Mouse (Mus musculus): ENCODE data around the gene Bloc1s1. TPM values are rescaled to one million over a fixed set of nuclear protein-coding genes. Genes with fewer than 3 reads are reported as not detected.
A peak's percentile ranks its signal among the peaks of the same experiment; 100 is the strongest.

The Bloc1s1 gene
- polyA plus RNA-seq, 1 experiment from 2014 or later: 196 TPM

DNA sequence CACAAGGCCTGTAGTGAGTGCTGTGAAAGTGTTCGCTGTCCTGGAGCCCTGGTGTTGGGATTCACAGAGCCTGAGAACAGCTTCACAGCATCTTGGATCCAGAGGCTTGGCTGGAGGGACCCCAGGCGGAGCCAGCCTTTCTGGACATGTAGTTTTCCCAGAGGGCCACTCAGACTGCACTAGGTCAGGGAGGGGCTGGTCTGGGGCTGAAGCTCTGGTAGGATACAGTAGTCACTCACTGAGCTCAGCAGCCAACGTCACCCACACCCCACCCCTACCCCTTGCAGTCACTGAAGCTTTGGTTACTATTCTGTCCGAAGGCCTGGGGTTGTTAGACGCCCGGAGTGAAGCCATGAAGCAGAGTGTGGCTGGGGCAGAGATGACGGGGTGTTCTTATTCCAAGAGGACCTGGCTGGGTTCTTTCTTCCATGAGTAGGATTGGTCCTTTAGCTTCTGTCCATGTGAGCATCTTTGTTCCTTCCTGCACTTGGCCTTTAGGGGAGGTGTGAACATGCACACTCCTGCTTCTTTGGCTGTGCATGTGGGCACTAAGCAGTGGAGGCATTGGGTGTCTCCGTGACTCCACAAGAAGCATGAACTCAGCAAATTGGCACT is 12.1 kb upstream of the Bloc1s1 start:
- Histone ChIP-seq H3K9ac (replicated peaks; ENCODE audit: low read length) (no peak overlapping the region), H3K27ac (replicated peaks; ENCODE audit: low read depth, low read length) (no peak overlapping the region), H3K27me3 (ENCODE audit: control insufficient read depth, insufficient read depth, low read length) (peaks cover 28% of the 10 kb centered on the region), H3K4me1 (ENCODE audit: control insufficient read depth, insufficient read depth, low read length) (no peaks in the 10 kb centered on the region; the same call in 1 of the 2 replicates), H3K36me3 (replicated peaks; ENCODE audit: control insufficient read depth, insufficient read depth, low read depth, low read length) (no peaks in the 10 kb centered on the region), H3K4me2 (ENCODE audit: low read depth, low read length) (no peak overlapping the region), H3K9me3 (replicated peaks; ENCODE audit: control insufficient read depth, low read length) (no peaks in the 10 kb centered on the region), H3K4me3 (ENCODE audit: low read depth, low read length) (no peak overlapping the region)
- WGBS: 66% methylated on average over 8 of the region's 8 CpGs
- DNase-seq (ENCODE audit: low spot score): no peak
- ATAC-seq (replicated peaks; ENCODE audit: insufficient number of reproducible peaks, low FRiP score, low TSS enrichment, low read depth): no peak

DNA sequence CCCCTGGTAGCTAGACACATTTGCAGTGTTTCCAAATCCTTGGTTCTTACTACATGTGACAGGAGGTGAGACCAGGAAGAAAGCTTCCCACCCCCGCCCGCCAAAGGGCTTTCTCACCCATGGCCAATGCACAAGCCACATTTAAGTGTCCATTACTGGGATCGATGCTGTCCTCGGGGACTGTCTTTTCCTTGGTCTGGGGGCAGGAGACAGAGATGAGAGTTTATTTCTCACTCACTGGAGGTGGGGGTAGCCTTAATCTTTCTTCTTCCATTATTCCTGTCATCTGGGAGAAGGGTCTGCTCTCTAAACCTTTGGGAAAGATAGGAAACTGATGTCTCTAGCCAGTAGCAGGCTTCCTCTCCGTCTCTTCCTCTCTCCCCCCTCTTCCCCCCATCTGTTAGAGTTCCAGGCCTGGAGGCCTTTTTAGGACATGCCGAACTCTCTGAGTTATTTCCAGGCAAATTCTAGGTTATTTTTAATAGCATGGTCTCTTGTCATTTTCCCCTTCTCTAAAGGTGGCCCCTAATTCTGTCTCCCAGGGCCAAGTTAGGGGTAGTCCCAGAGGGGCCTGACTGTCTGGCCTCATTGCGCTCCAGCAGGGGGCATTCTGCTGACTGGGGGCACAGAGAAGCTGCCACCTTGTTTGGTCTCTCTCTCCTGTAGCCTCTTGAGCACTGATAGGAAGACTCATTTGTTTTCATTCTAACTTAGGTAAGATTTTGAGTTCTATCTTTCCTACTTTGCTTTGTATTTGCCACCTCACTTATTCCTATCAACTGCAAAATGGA is 11.4 kb upstream of the Bloc1s1 start:
- H3K4me1 ChIP-seq (ENCODE audit: control insufficient read depth, insufficient read depth, low read length): no peaks in the 10 kb centered on the region; the same call in 1 of the 2 replicates
- no peak overlapping the region for H3K27ac ChIP-seq (replicated peaks; ENCODE audit: low read depth, low read length)
- peaks cover 28% of the 10 kb centered on the region for H3K27me3 ChIP-seq (ENCODE audit: control insufficient read depth, insufficient read depth, low read length)
- no peaks in the 10 kb centered on the region for H3K36me3 ChIP-seq (replicated peaks; ENCODE audit: control insufficient read depth, insufficient read depth, low read depth, low read length)
- no peak for DNase-seq (ENCODE audit: low spot score)
- no peak overlapping the region for H3K4me3 ChIP-seq (ENCODE audit: low read depth, low read length)
- H3K9ac ChIP-seq (replicated peaks; ENCODE audit: low read length): no peak overlapping the region
- WGBS: 60% methylated on average over 7 of the region's 7 CpGs
- H3K9me3 ChIP-seq (replicated peaks; ENCODE audit: control insufficient read depth, low read length): no peaks in the 10 kb centered on the region
- ATAC-seq (replicated peaks; ENCODE audit: insufficient number of reproducible peaks, low FRiP score, low TSS enrichment, low read depth): no peak
- H3K4me2 ChIP-seq (ENCODE audit: low read depth, low read length): no peak overlapping the region

DNA sequence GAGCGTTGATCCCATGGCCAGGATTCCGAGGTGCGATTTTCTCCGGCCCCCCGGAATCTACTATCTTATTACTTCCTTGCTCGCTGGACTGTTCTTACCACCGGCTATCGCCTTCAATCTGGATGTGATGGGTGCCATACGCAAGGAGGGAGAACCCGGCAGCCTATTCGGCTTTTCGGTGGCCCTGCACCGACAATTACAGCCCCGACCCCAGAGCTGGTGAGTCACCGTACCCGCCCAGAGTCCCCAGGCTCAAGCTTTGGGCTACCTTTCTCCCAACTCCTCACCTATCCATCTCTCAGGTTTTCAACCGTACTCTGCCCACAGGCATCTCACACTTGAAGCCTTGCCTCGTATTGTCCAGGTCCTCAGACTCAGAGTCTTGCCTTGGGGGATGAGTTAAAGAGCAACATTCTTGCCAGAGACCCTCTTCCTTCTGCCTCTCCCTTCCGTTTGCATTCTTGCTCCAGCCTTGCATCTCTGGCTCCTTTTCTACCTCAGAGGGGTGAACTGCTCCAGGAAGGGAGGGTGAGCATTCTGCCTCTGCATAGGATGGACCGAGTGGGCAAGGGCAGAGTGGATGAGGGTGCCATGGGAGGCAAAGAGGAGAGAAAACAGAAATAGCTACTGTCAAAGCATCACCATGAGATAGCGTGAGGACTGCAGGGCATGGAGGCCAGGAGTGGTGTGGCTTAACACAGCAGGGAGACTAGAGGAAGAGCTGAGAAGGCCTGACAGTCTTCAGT is 10.3 kb upstream of the Bloc1s1 start:
- ATAC-seq (replicated peaks; ENCODE audit: insufficient number of reproducible peaks, low FRiP score, low TSS enrichment, low read depth) (no peak), DNase-seq (ENCODE audit: low spot score) (peak; percentile 17)
- H3K27ac ChIP-seq (replicated peaks; ENCODE audit: low read depth, low read length): no peak overlapping the region
- H3K9me3 ChIP-seq (replicated peaks; ENCODE audit: control insufficient read depth, low read length): no peaks in the 10 kb centered on the region
- peaks cover 28% of the 10 kb centered on the region for H3K27me3 ChIP-seq (ENCODE audit: control insufficient read depth, insufficient read depth, low read length)
- 3% methylated on average over 21 of the region's 21 CpGs for WGBS
- H3K36me3 ChIP-seq (replicated peaks; ENCODE audit: control insufficient read depth, insufficient read depth, low read depth, low read length): no peaks in the 10 kb centered on the region
- peak overlapping the region; percentile 39 for H3K4me3 ChIP-seq (ENCODE audit: low read depth, low read length)
- H3K9ac ChIP-seq (replicated peaks; ENCODE audit: low read length): peak overlapping the region; percentile 13; the same call in 1 of the 2 replicates
- H3K4me1 ChIP-seq (ENCODE audit: control insufficient read depth, insufficient read depth, low read length): no peaks in the 10 kb centered on the region; the same call in 1 of the 2 replicates
- peak overlapping the region; percentile 69 for H3K4me2 ChIP-seq (ENCODE audit: low read depth, low read length)

DNA sequence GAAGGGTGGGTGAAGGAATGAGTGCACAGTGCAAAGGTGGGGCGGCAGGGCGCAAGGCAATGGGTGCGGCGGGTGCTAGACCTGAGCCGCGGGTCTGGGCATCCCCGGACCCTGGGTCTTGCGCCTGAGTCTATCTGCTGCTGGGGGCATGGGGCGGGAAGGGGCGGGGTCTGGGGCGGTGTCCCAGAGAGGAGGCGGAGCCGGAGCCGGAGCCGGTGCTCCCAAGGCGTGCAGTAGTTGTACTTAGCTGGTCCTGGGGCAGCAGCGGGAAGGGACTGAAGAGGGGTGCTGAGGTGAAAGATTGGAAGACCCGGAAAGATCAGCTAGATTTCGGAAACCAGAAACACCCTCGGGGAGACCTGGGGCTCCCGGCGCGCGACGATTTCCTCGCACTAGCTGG is 9.7 kb upstream of the Bloc1s1 start, which contains the start of gene Itga7:
Gene Itga7 (plus strand): TSS at position 245 of the 400 bp plus-strand sequence.
- no peaks in the 10 kb centered on the region for H3K36me3 ChIP-seq (replicated peaks; ENCODE audit: control insufficient read depth, insufficient read depth, low read depth, low read length)
- ATAC-seq (replicated peaks; ENCODE audit: insufficient number of reproducible peaks, low FRiP score, low TSS enrichment, low read depth) (peak; percentile 72), DNase-seq (ENCODE audit: low spot score) (peak; percentile 68)
- peaks cover 26% of the 10 kb centered on the region for H3K27me3 ChIP-seq (ENCODE audit: control insufficient read depth, insufficient read depth, low read length)
- H3K4me1 ChIP-seq (ENCODE audit: control insufficient read depth, insufficient read depth, low read length): no peaks in the 10 kb centered on the region; the same call in 1 of the 2 replicates
- no peaks in the 10 kb centered on the region for H3K9me3 ChIP-seq (replicated peaks; ENCODE audit: control insufficient read depth, low read length)
- peak within 1 kb of the TSS; percentile 39 for H3K4me3 ChIP-seq (ENCODE audit: low read depth, low read length)
- H3K27ac ChIP-seq (replicated peaks; ENCODE audit: low read depth, low read length): no peak within 1 kb of the TSS
- WGBS: 2% methylated on average over 26 of the region's 26 CpGs
- peak within 1 kb of the TSS; percentile 13; the same call in 1 of the 2 replicates for H3K9ac ChIP-seq (replicated peaks; ENCODE audit: low read length)
- peak within 1 kb of the TSS; percentile 69 for H3K4me2 ChIP-seq (ENCODE audit: low read depth, low read length)

DNA sequence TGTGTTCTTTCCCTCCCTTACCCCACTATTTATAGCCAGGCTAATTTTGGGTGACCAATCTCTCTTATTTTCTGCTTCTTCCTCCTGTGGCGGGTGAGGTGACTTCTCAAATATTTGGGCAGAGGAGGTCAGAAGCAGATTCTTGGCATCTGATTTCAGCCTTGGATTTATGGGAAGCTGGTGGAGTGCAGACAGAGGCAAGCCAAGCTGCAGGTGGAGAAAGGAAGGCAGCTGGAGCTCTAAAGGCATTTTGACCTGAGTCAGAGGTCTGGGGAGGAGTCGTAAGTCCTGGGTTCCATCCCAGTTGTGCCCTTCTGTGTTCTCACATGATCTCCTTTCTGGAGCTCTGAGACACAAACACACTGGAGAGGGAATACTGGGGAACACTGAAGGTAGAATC is 7.6 kb upstream of the Bloc1s1 start:
- Histone ChIP-seq H3K9me3 (replicated peaks; ENCODE audit: control insufficient read depth, low read length) (no peaks in the 10 kb centered on the region), H3K9ac (replicated peaks; ENCODE audit: low read length) (no peak overlapping the region), H3K4me1 (ENCODE audit: control insufficient read depth, insufficient read depth, low read length) (no peaks in the 10 kb centered on the region; the same call in 1 of the 2 replicates), H3K4me3 (ENCODE audit: low read depth, low read length) (no peak overlapping the region), H3K27me3 (ENCODE audit: control insufficient read depth, insufficient read depth, low read length) (peaks cover 26% of the 10 kb centered on the region), H3K36me3 (replicated peaks; ENCODE audit: control insufficient read depth, insufficient read depth, low read depth, low read length) (no peaks in the 10 kb centered on the region), H3K4me2 (ENCODE audit: low read depth, low read length) (no peak overlapping the region), H3K27ac (replicated peaks; ENCODE audit: low read depth, low read length) (no peak overlapping the region)
- ATAC-seq (replicated peaks; ENCODE audit: insufficient number of reproducible peaks, low FRiP score, low TSS enrichment, low read depth) (no peak), DNase-seq (ENCODE audit: low spot score) (no peak)
- WGBS: 65% methylated on average over 2 of the region's 2 CpGs

DNA sequence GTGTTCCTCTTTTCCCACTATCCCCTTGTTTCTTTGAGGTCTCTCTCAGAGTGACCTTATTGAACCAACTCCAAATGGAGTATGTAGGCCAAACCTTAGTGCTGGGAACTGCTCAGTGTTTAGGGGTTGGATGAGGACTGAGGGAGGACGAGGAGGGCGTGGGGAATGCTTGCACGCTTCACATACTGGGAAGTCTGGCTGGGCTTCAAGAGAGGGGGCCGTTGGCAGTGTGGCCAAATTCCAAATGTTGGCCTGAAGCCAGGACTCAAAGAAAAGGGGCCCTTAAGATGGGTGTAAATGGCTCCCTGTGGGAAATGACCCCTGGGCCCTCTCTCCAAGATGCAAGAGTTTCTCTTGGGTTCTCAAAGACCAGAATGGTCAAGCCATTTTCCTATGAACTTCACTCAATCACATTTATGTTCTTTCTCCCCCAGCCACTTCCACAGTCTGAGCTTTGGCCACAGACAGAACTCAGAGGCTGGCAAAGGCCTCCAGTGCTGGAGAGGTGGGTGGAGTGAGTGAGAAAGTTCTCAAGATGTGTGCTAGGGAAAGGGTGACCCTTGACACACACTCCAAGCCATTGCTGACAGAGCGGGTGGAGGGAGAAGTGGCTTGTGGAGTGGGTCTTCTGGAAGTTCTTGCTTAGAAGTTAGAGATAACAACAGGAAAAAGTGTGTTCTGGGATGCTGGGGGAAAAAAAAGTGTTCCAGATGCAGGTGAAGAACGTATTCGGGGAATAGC is 6.0 kb upstream of the Bloc1s1 start:
- no peak overlapping the region for H3K9ac ChIP-seq (replicated peaks; ENCODE audit: low read length)
- no peak for DNase-seq (ENCODE audit: low spot score)
- H3K27me3 ChIP-seq (ENCODE audit: control insufficient read depth, insufficient read depth, low read length): peaks cover 18% of the 10 kb centered on the region
- 72% methylated on average over 7 of the region's 7 CpGs for WGBS
- no peaks in the 10 kb centered on the region for H3K36me3 ChIP-seq (replicated peaks; ENCODE audit: control insufficient read depth, insufficient read depth, low read depth, low read length)
- H3K4me3 ChIP-seq (ENCODE audit: low read depth, low read length): no peak overlapping the region
- H3K9me3 ChIP-seq (replicated peaks; ENCODE audit: control insufficient read depth, low read length): no peaks in the 10 kb centered on the region
- no peak overlapping the region for H3K4me2 ChIP-seq (ENCODE audit: low read depth, low read length)
- no peak for ATAC-seq (replicated peaks; ENCODE audit: insufficient number of reproducible peaks, low FRiP score, low TSS enrichment, low read depth)
- no peaks in the 10 kb centered on the region; the same call in 1 of the 2 replicates for H3K4me1 ChIP-seq (ENCODE audit: control insufficient read depth, insufficient read depth, low read length)
- H3K27ac ChIP-seq (replicated peaks; ENCODE audit: low read depth, low read length): no peak overlapping the region

DNA sequence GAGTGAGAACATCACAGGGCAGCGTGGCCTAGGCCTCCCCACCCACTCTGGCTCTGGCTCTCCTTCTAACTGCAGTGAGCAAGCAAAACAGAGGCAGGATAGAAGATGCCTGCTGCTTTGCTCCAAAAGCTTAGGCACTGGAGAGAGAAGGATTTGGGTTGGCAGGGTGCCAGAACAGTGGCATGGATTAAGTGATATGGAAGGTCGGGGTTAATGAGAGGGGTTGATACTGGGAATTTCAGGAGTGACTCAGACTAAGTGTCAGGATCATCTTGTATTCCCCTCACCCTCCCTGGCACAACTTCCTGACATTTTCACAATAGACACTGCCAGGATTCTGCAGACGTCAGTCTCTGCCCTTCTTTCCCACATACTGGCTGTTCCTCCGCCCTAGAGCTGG is 4.5 kb upstream of the Bloc1s1 start:
- Histone ChIP-seq H3K4me1 (ENCODE audit: control insufficient read depth, insufficient read depth, low read length) (no peaks in the 10 kb centered on the region), H3K27me3 (ENCODE audit: control insufficient read depth, insufficient read depth, low read length) (peaks cover 4% of the 10 kb centered on the region), H3K36me3 (replicated peaks; ENCODE audit: control insufficient read depth, insufficient read depth, low read depth, low read length) (no peaks in the 10 kb centered on the region), H3K9ac (replicated peaks; ENCODE audit: low read length) (no peak overlapping the region), H3K4me2 (ENCODE audit: low read depth, low read length) (no peak overlapping the region), H3K27ac (replicated peaks; ENCODE audit: low read depth, low read length) (no peak overlapping the region), H3K4me3 (ENCODE audit: low read depth, low read length) (no peak overlapping the region), H3K9me3 (replicated peaks; ENCODE audit: control insufficient read depth, low read length) (no peaks in the 10 kb centered on the region)
- DNase-seq (ENCODE audit: low spot score) (no peak), ATAC-seq (replicated peaks; ENCODE audit: insufficient number of reproducible peaks, low FRiP score, low TSS enrichment, low read depth) (no peak)
- WGBS: 35% methylated on average over 4 of the region's 4 CpGs
